8 mouse cellular contexts compared by ENCODE assay signal in the genomic region with DNA sequence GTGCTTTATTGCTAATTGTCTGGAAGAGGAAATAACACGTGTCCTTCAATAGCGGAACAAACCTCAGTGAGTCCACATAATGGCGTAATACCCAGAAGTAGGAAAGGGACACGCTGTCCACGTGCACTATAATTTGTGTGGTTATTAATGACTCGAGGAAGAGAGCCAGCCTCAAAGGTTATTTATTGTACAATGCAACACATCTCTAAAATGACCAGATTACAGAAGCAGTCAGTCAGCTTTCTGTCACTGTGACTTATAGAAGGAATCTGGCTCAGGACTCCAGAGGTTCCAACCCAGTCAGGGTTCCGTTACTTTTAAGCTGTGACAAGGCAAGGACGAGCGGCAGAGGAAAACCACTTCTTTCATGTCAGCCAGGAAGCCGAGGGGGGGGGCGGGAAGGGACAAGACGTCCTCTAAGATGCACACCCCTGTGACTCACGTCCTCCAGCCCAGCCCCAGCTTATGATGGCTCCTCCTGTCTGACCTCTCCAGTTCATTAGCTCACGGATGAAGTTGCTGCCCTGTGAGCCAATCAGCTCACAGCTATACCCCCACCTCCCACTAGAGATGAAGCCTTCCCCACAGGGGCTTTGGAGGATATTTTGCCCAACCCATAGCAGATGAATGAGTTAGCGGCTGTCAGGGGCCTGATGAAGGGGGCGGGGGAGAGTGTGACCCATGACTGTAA. TPM values are rescaled to one million over a fixed set of nuclear protein-coding genes. Genes with fewer than 3 reads are reported as not detected.
A peak's percentile ranks its signal among the peaks of the same experiment; 100 is the strongest.
DNase-seq lines count a peak whose midpoint lies in the region; ATAC-seq lines count a peak whose summit lies in the region.

No protein-coding gene starts in this region.

- 0 out of 2 replicates have a peak, but pooled peaks have one; percentile 53 for ATAC-seq in limb, embryonic 13.5 days (ENCODE audit: low FRiP score, low read depth)
- peak; percentile 81 for ATAC-seq in midbrain, embryonic 16.5 days

- no peaks in the 10 kb centered on the region for H3K36me3 ChIP-seq in limb, embryonic 13.5 days
- H3K36me3 ChIP-seq in midbrain, embryonic 16.5 days (ENCODE audit: control insufficient read depth, insufficient read depth, low read length), result no peaks in the 10 kb centered on the region

- no peaks in the 10 kb centered on the region for H3K9me3 ChIP-seq in limb, embryonic 13.5 days
- H3K9me3 ChIP-seq in midbrain, embryonic 16.5 days (replicated peaks; ENCODE audit: control insufficient read depth, low read length, poor library complexity, severe bottlenecking), result no peaks in the 10 kb centered on the region

- no peak overlapping the region for H3K27ac ChIP-seq in limb, embryonic 13.5 days
- no peak overlapping the region for H3K27ac ChIP-seq in midbrain, embryonic 16.5 days (ENCODE audit: low read length)

- peak; percentile 35 for DNase-seq in R1 (ENCODE audit: low read depth, low spot score)
- peak; percentile 35 for DNase-seq in embryo, embryonic 9.5 days (ENCODE audit: extremely low spot score)
- DNase-seq in heart, postnatal 4 days, result peak; percentile 59
- DNase-seq in thymus, postnatal 0 days (ENCODE audit: low spot score), result no peak
- DNase-seq in layer of hippocampus, adult 9-11 months, result no peak
- no peak for DNase-seq in T-cell, adult 2 months (ENCODE audit: low spot score)

- peak overlapping the region; percentile 23; the same call in 1 of the 2 replicates for H3K4me2 ChIP-seq in limb, embryonic 13.5 days (replicated peaks)
- peak overlapping the region; percentile 47 for H3K4me2 ChIP-seq in midbrain, embryonic 16.5 days (ENCODE audit: low read length)

- no peak overlapping the region for H3K4me3 ChIP-seq in limb, embryonic 13.5 days
- no peak overlapping the region for H3K4me3 ChIP-seq in midbrain, embryonic 16.5 days (ENCODE audit: low read depth, low read length)

- H3K9ac ChIP-seq in limb, embryonic 13.5 days, result no peak overlapping the region
- H3K9ac ChIP-seq in midbrain, embryonic 16.5 days (ENCODE audit: low read depth, low read length), result no peak overlapping the region; the same call in 1 of the 2 replicates

- peaks cover 4% of the 10 kb centered on the region; the same call in 1 of the 2 replicates for H3K27me3 ChIP-seq in limb, embryonic 13.5 days
- H3K27me3 ChIP-seq in midbrain, embryonic 16.5 days (ENCODE audit: control insufficient read depth, insufficient read depth, low read depth, low read length), result no peaks in the 10 kb centered on the region

- 0 out of 2 replicates have a peak, but pooled peaks cover 9% of the 10 kb centered on the region for H3K4me1 ChIP-seq in limb, embryonic 13.5 days
- H3K4me1 ChIP-seq in midbrain, embryonic 16.5 days (ENCODE audit: control insufficient read depth, insufficient read depth, low read length), result peaks cover 5% of the 10 kb centered on the region

- 32% methylated on average over 16 of the region's 16 CpGs for WGBS in limb, embryonic 13.5 days
- WGBS in midbrain, embryonic 16.5 days, result 36% methylated on average over 16 of the region's 16 CpGs

RNA-seq across cellular contexts. Expression of a gene that starts 29.6 kb away (rescaled TPM):
- under 1 TPM; 0.16 to 0.17 TPM for total RNA-seq in heart, postnatal 4 days (2021)
- 0.11 and 0.13 TPM in 2 replicates for polyA plus RNA-seq in limb, embryonic 13.5 days (2015; fragmentation: Nextera tagmentation; extraction: Ambion mirVana)
- 0.14 TPM in 1 of 2 replicates, not detected in the other for polyA plus RNA-seq in midbrain, embryonic 16.5 days (2015; fragmentation: Nextera tagmentation; extraction: Ambion mirVana)
- polyA plus RNA-seq in thymus, postnatal 0 days (2015; fragmentation: Nextera tagmentation; extraction: Ambion mirVana), result 26.6 and 28.5 TPM in 2 replicates

RNA-seq across cellular contexts. Expression of a gene that starts 31.9 kb away (rescaled TPM):
- total RNA-seq in heart, postnatal 4 days (2021), result 10 to 100 TPM; 29.1 to 29.2 TPM
- 5.9 and 7.8 TPM in 2 replicates for polyA plus RNA-seq in limb, embryonic 13.5 days (2015; fragmentation: Nextera tagmentation; extraction: Ambion mirVana)
- polyA plus RNA-seq in midbrain, embryonic 16.5 days (2015; fragmentation: Nextera tagmentation; extraction: Ambion mirVana), result 10.4 and 14.8 TPM in 2 replicates
- polyA plus RNA-seq in thymus, postnatal 0 days (2015; fragmentation: Nextera tagmentation; extraction: Ambion mirVana), result 8.3 and 10.2 TPM in 2 replicates

RNA-seq across cellular contexts. Expression of a gene that starts 44.3 kb away (rescaled TPM):
- total RNA-seq in heart, postnatal 4 days (2021), result 10 to 100 TPM; 10.3 to 15.7 TPM
- 83.8 and 88.9 TPM in 2 replicates for polyA plus RNA-seq in limb, embryonic 13.5 days (2015; fragmentation: Nextera tagmentation; extraction: Ambion mirVana)
- 48.0 and 53.1 TPM in 2 replicates for polyA plus RNA-seq in midbrain, embryonic 16.5 days (2015; fragmentation: Nextera tagmentation; extraction: Ambion mirVana)
- 93.9 and 98.4 TPM in 2 replicates for polyA plus RNA-seq in thymus, postnatal 0 days (2015; fragmentation: Nextera tagmentation; extraction: Ambion mirVana)

Comparison
In these comparisons a context has a peak if more than half of its experiments do, and no peak if none do; other contexts are left out.
1. DNase-seq: peak in R1 (single experiment), embryo, embryonic 9.5 days (single experiment) and heart, postnatal 4 days (single experiment); none in thymus, postnatal 0 days (single experiment), layer of hippocampus, adult 9-11 months (single experiment) and T-cell, adult 2 months (single experiment).
2. RNA of a gene that starts 29.6 kb away (polyA plus RNA-seq): 26.6 to 28.5 TPM in thymus, postnatal 0 days; 0.11 to 0.13 TPM in limb, embryonic 13.5 days and 0.14 TPM in midbrain, embryonic 16.5 days; every median in the first group is over 10 times any median in the second.